Mouse (Mus musculus) liver, embryonic 12.5 days (tissue): ENCODE measurements around the gene Tmem208. TPM values are rescaled to one million over a fixed set of nuclear protein-coding genes. Genes with fewer than 3 reads are reported as not detected.

Source experiments
- ATAC-seq: fragments of 200-750 bp; cut with Nextera tagmentation; 2 replicates; pipeline ENCODE4 v1.8.0; 2017; ENCODE audit warnings: moderate number of reproducible peaks, mild to moderate bottlenecking, moderate library complexity
- H3K27ac ChIP-seq: fragments of 300-500 bp; sonication (generic); 2 replicates; pipeline ENCODE4 v1.5.1; 2016; ENCODE audit warnings: mild to moderate bottlenecking
- H3K27me3 ChIP-seq: fragments of 300-500 bp; sonication (generic); replicated peaks from 2 replicates; pipeline ENCODE4 v1.6.1; 2016; ENCODE audit warnings: mild to moderate bottlenecking, moderate library complexity
- H3K36me3 ChIP-seq: fragments of 300-500 bp; sonication (generic); 2 replicates; pipeline ENCODE4 v1.6.1; 2016; ENCODE audit warnings: mild to moderate bottlenecking, moderate library complexity
- H3K4me1 ChIP-seq: fragments of 300-500 bp; sonication (generic); 2 replicates; pipeline ENCODE4 v1.6.1; 2016
- H3K4me2 ChIP-seq: fragments of 300-500 bp; sonication (generic); 2 replicates; pipeline ENCODE4 v1.6.1; 2016; ENCODE audit warnings: mild to moderate bottlenecking, moderate library complexity
- H3K4me3 ChIP-seq: fragments of 300-500 bp; sonication (generic); 2 replicates; pipeline ENCODE4 v1.5.1; 2016; ENCODE audit warnings: mild to moderate bottlenecking, moderate library complexity
- H3K9ac ChIP-seq: fragments of 300-500 bp; sonication (generic); 2 replicates; pipeline ENCODE4 v1.6.1; 2016; ENCODE audit warnings: mild to moderate bottlenecking, moderate library complexity
- H3K9me3 ChIP-seq: fragments of 300-500 bp; sonication (generic); replicated peaks from 2 replicates; pipeline ENCODE4 v1.6.1; 2016; ENCODE audit warnings: mild to moderate bottlenecking, moderate library complexity
- WGBS: fragments of 180-500 bp; shearing (Covaris S2); methylation state at CpG from one replicate; pipeline ENCODE4 v1.1.7; 2016; ENCODE audit not compliant: insufficient replicate concordance; 5-methylcytosine and 5-hydroxymethylcytosine counted together
- microRNA counts: library from miRNA; unstranded; fragments of <30 nt; microRNA quantifications from one replicate; lab custom pipeline; 2017
- microRNA-seq: library from miRNA; unstranded; fragments of <30 nt; microRNA quantifications from one replicate; pipeline ENCODE4, GENCODE M21; 2017
- polyA plus RNA-seq: library from polyadenylated mRNA; unstranded; fragments of >200 nt; fragmentation: Nextera tagmentation; extraction: Ambion mirVana; gene quantifications from 2 replicates; pipeline ENCODE4 v1.2.1, GENCODE M21; 2016

Gene Tmem208
- polyA plus RNA-seq, 1 experiment from 2014 or later: 109 TPM

GRCm38 (mm10) chr8:105361751-105362702 is 35.9 kb downstream of the Tmem208 start:
- Histone ChIP-seq H3K9ac (no peak overlapping the region), H3K36me3 (no peaks in the 10 kb centered on the region), H3K4me2 (no peak overlapping the region), H3K4me3 (no peak overlapping the region), H3K9me3 (no peaks in the 10 kb centered on the region), H3K4me1 (no peaks in the 10 kb centered on the region), H3K27me3 (peaks cover 10% of the 10 kb centered on the region), H3K27ac (no peak overlapping the region)
- WGBS: 54% methylated on average over 12 of the region's 12 CpGs
- no peak for ATAC-seq

GRCm38 (mm10) chr8:105367107-105367506 is 41.0 kb downstream of the Tmem208 start:
- Histone ChIP-seq H3K27me3 (peaks cover 4% of the 10 kb centered on the region), H3K27ac (no peak overlapping the region), H3K36me3 (no peaks in the 10 kb centered on the region), H3K4me1 (no peaks in the 10 kb centered on the region), H3K4me2 (no peak overlapping the region), H3K9me3 (no peaks in the 10 kb centered on the region), H3K9ac (no peak overlapping the region), H3K4me3 (no peak overlapping the region)
- WGBS: 41% methylated on average over 2 of the region's 2 CpGs
- ATAC-seq: no peak

GRCm38 (mm10) chr8:105372473-105372872 is 46.3 kb downstream of the Tmem208 start:
- H3K4me3 ChIP-seq: no peak overlapping the region
- no peak for ATAC-seq
- H3K27me3 ChIP-seq: peaks cover 14% of the 10 kb centered on the region
- 69% methylated on average over 9 of the region's 9 CpGs for WGBS
- H3K27ac ChIP-seq: no peak overlapping the region
- H3K4me1 ChIP-seq: peaks cover 20% of the 10 kb centered on the region
- no peak overlapping the region for H3K9ac ChIP-seq
- no peaks in the 10 kb centered on the region for H3K36me3 ChIP-seq
- peaks cover 4% of the 10 kb centered on the region; the same call in 1 of the 2 replicates for H3K9me3 ChIP-seq
- H3K4me2 ChIP-seq: no peak overlapping the region

GRCm38 (mm10) chr8:105373032-105373431 is 46.9 kb downstream of the Tmem208 start, which contains the start of gene Plekhg4:
Gene Plekhg4 (plus strand): TSS chr8:105373274.
- Histone ChIP-seq H3K9ac (no peak within 1 kb of the TSS), H3K27me3 (peaks cover 16% of the 10 kb centered on the region), H3K4me3 (no peak within 1 kb of the TSS), H3K9me3 (peaks cover 4% of the 10 kb centered on the region; the same call in 1 of the 2 replicates), H3K4me1 (peaks cover 20% of the 10 kb centered on the region), H3K4me2 (peak within 1 kb of the TSS; percentile 51; the same call in 1 of the 2 replicates), H3K27ac (no peak within 1 kb of the TSS), H3K36me3 (no peaks in the 10 kb centered on the region)
- no peak for ATAC-seq
- WGBS: 38% methylated on average over 2 of the region's 2 CpGs

GRCm38 (mm10) chr8:105374513-105374966 is 48.4 kb downstream of the Tmem208 start:
- Histone ChIP-seq H3K4me1 (peaks cover 20% of the 10 kb centered on the region), H3K9ac (no peak overlapping the region), H3K4me2 (peak overlapping the region; percentile 51), H3K9me3 (peaks cover 4% of the 10 kb centered on the region; the same call in 1 of the 2 replicates), H3K4me3 (peak overlapping the region; percentile 20), H3K27ac (no peak overlapping the region), H3K36me3 (no peaks in the 10 kb centered on the region), H3K27me3 (peaks cover 22% of the 10 kb centered on the region)
- WGBS: 30% methylated on average over 33 of the region's 33 CpGs
- no peak for ATAC-seq

GRCm38 (mm10) chr8:105378673-105379072 is 52.5 kb downstream of the Tmem208 start:
- Histone ChIP-seq H3K9ac (no peak overlapping the region), H3K36me3 (no peaks in the 10 kb centered on the region), H3K9me3 (peaks cover 4% of the 10 kb centered on the region; the same call in 1 of the 2 replicates), H3K27ac (no peak overlapping the region), H3K27me3 (peaks cover 26% of the 10 kb centered on the region), H3K4me3 (no peak overlapping the region), H3K4me2 (no peak overlapping the region), H3K4me1 (peaks cover 10% of the 10 kb centered on the region)
- 67% methylated on average over 19 of the region's 19 CpGs for WGBS
- ATAC-seq: no peak

GRCm38 (mm10) chr8:105380308-105380707 is 54.2 kb downstream of the Tmem208 start:
- peaks cover 18% of the 10 kb centered on the region for H3K27me3 ChIP-seq
- no peak for ATAC-seq
- no peaks in the 10 kb centered on the region for H3K36me3 ChIP-seq
- no peak overlapping the region for H3K4me2 ChIP-seq
- no peak overlapping the region for H3K4me3 ChIP-seq
- no peak overlapping the region for H3K9ac ChIP-seq
- WGBS: 71% methylated on average over 12 of the region's 12 CpGs
- no peaks in the 10 kb centered on the region for H3K4me1 ChIP-seq
- no peaks in the 10 kb centered on the region for H3K9me3 ChIP-seq
- no peak overlapping the region for H3K27ac ChIP-seq

GRCm38 (mm10) chr8:105384070-105384469 is 57.9 kb downstream of the Tmem208 start:
- Histone ChIP-seq H3K4me1 (no peaks in the 10 kb centered on the region), H3K9ac (no peak overlapping the region), H3K36me3 (no peaks in the 10 kb centered on the region), H3K27ac (no peak overlapping the region), H3K4me3 (no peak overlapping the region), H3K4me2 (no peak overlapping the region), H3K27me3 (peaks cover 9% of the 10 kb centered on the region; the same call in 1 of the 2 replicates), H3K9me3 (no peaks in the 10 kb centered on the region)
- WGBS: 82% methylated on average over 2 of the region's 2 CpGs
- no peak for ATAC-seq

MicroRNA genes within 50 kb of the gene (microRNA counts, 519-probe panel; counts per million panel counts)
- 582 counts per million, percentile 70 among the panel's probes with 10 or more counts for microRNA mmu-miR-328 (lab: Ali Mortazavi, UCI)

Small RNA genes lying within 50 kb of the gene (microRNA-seq; reads per million reads assigned to microRNA genes)
- gene Gm27320 (not detected), gene Mir328 (421 reads per million, percentile 65 among the genes with 10 or more reads in this experiment)

Other genes with a start within 250 kb of the Tmem208 start
- not detected in 2 replicates for gene Ces3b, start 242.6 kb upstream of the Tmem208 start, polyA plus RNA-seq
- gene Ces4a, start 194.6 kb upstream of the Tmem208 start, polyA plus RNA-seq: not detected in 2 replicates
- 19.1 and 19.6 TPM in 2 replicates for gene Cbfb, start 155.7 kb upstream of the Tmem208 start, polyA plus RNA-seq
- 16.7 and 18.8 TPM in 2 replicates for gene D230025D16Rik, start 101.2 kb upstream of the Tmem208 start, polyA plus RNA-seq
- 3.5 and 3.6 TPM in 2 replicates for gene B3gnt9, start 71.2 kb upstream of the Tmem208 start, polyA plus RNA-seq
- gene Tradd, start 61.7 kb upstream of the Tmem208 start, polyA plus RNA-seq: 17.7 and 18.3 TPM in 2 replicates
- 1.2 and 1.5 TPM in 2 replicates for gene Fbxl8, start 61.7 kb upstream of the Tmem208 start, polyA plus RNA-seq
- gene Hsf4, start 56.6 kb upstream of the Tmem208 start, polyA plus RNA-seq: not detected in 2 replicates
- 0.12 and 0.18 TPM in 2 replicates for gene Nol3, start 50.2 kb upstream of the Tmem208 start, polyA plus RNA-seq
- gene 4931428F04Rik, start 36.5 kb upstream of the Tmem208 start, polyA plus RNA-seq: 1.6 TPM in 2 replicates
- gene Exoc3l, start 30.3 kb upstream of the Tmem208 start, polyA plus RNA-seq: 11.9 and 13.8 TPM in 2 replicates
- gene E2f4, start 28.7 kb upstream of the Tmem208 start, polyA plus RNA-seq: 239 TPM in 2 replicates
- 2.7 and 3.0 TPM in 2 replicates for gene Elmo3, start 20.8 kb upstream of the Tmem208 start, polyA plus RNA-seq
- gene Lrrc29, start 76 bp upstream of the Tmem208 start, polyA plus RNA-seq: 9.9 and 10.0 TPM in 2 replicates
- gene Fhod1, start 21.6 kb downstream of the Tmem208 start, polyA plus RNA-seq: 1.2 and 1.4 TPM in 2 replicates
- gene Slc9a5, start 22.5 kb downstream of the Tmem208 start, polyA plus RNA-seq: 0.42 and 0.48 TPM in 2 replicates
- gene Plekhg4, start 46.9 kb downstream of the Tmem208 start, polyA plus RNA-seq: not detected in 2 replicates
- not detected in 2 replicates for gene Kctd19, start 87.1 kb downstream of the Tmem208 start, polyA plus RNA-seq
- 0.07 and 0.18 TPM in 2 replicates for gene Lrrc36, start 87.2 kb downstream of the Tmem208 start, polyA plus RNA-seq
- gene Tppp3, start 145.2 kb downstream of the Tmem208 start, polyA plus RNA-seq: 1.2 and 1.4 TPM in 2 replicates
- 4.0 and 4.6 TPM in 2 replicates for gene Zdhhc1, start 170.5 kb downstream of the Tmem208 start, polyA plus RNA-seq
- 6.0 and 6.7 TPM in 2 replicates for gene Hsd11b2, start 192.4 kb downstream of the Tmem208 start, polyA plus RNA-seq
- 47.2 and 51.0 TPM in 2 replicates for gene Atp6v0d1, start 239.7 kb downstream of the Tmem208 start, polyA plus RNA-seq